In the genomic region with DNA sequence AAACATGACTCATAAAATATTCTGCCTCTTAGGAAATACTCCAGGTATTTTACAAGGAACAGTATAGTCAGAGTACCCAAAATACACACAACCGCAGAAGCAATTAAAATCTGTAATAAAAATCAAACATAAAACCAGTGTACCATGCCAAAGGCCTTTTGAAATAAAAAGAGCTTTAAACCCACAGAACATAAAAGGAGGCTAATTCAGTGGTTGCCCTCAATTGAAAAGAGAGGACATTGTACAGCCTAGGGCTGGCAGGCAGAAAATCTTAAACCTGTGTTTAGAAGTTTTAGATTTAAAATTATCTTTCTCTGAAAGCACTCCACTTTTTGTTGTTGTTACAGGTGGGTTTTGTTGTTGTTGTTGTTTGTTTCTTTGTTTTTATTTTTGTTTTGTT, we compare ENCODE assay signal across 20 mouse cellular contexts.
A peak's percentile ranks its signal among the peaks of the same experiment; 100 is the strongest.
DNase-seq lines count a peak whose midpoint lies in the region; ATAC-seq lines count a peak whose summit lies in the region.
"Had no signal": no experiment of that assay in that cellular context is flagged by ENCODE, and none has a peak within 500 bp of the region (broad histone marks: within the 10 kb centered on the region; RNA-seq: fewer than 3 reads in every experiment).

No protein-coding gene starts in this region.

- no peak overlapping the region for H3K27ac ChIP-seq in kidney, embryonic 16.5 days (ENCODE audit: low read length)
- no peak overlapping the region for H3K27ac ChIP-seq in neural tube, embryonic 12.5 days
- no peak overlapping the region for H3K27ac ChIP-seq in neural tube, embryonic 15.5 days (replicated peaks)
- no peak overlapping the region for H3K27ac ChIP-seq in limb, embryonic 13.5 days
- H3K27ac ChIP-seq: forebrain, embryonic 10.5 days; heart, adult 2 months; heart, embryonic 10.5 days; heart, embryonic 13.5 days; hindbrain, embryonic 12.5 days; hindbrain, embryonic 15.5 days had no signal

- H3K9ac ChIP-seq in kidney, embryonic 16.5 days (replicated peaks; ENCODE audit: low read length) = no peak overlapping the region
- no peak overlapping the region for H3K9ac ChIP-seq in neural tube, embryonic 12.5 days
- no peak overlapping the region for H3K9ac ChIP-seq in neural tube, embryonic 15.5 days (replicated peaks)
- H3K9ac ChIP-seq in limb, embryonic 13.5 days = no peak overlapping the region
- H3K9ac ChIP-seq: heart, embryonic 13.5 days; hindbrain, embryonic 12.5 days; hindbrain, embryonic 15.5 days had no signal

- H3K36me3 ChIP-seq in kidney, embryonic 16.5 days (ENCODE audit: insufficient read depth, low read length) = no peaks in the 10 kb centered on the region
- no peaks in the 10 kb centered on the region for H3K36me3 ChIP-seq in neural tube, embryonic 12.5 days
- no peaks in the 10 kb centered on the region for H3K36me3 ChIP-seq in neural tube, embryonic 15.5 days
- H3K36me3 ChIP-seq in limb, embryonic 13.5 days = no peaks in the 10 kb centered on the region
- H3K36me3 ChIP-seq: forebrain, embryonic 10.5 days; heart, embryonic 10.5 days; heart, embryonic 13.5 days; hindbrain, embryonic 12.5 days; hindbrain, embryonic 15.5 days had no signal

- no peaks in the 10 kb centered on the region for H3K27me3 ChIP-seq in kidney, embryonic 16.5 days (ENCODE audit: insufficient read depth, low read length)
- no peaks in the 10 kb centered on the region for H3K27me3 ChIP-seq in neural tube, embryonic 12.5 days (replicated peaks)
- H3K27me3 ChIP-seq in neural tube, embryonic 15.5 days (replicated peaks) = no peaks in the 10 kb centered on the region
- no peaks in the 10 kb centered on the region for H3K27me3 ChIP-seq in limb, embryonic 13.5 days
- H3K27me3 ChIP-seq: heart, embryonic 13.5 days; hindbrain, embryonic 12.5 days; hindbrain, embryonic 15.5 days had no signal

- ATAC-seq in kidney, embryonic 16.5 days (ENCODE audit: low FRiP score, low TSS enrichment) = peak; percentile 63; the same call in 1 of the 2 replicates
- ATAC-seq in neural tube, embryonic 12.5 days (ENCODE audit: low FRiP score, low read depth) = peak; percentile 66; the same call in 1 of the 2 replicates
- no peak for ATAC-seq in neural tube, embryonic 15.5 days (ENCODE audit: low FRiP score)
- peak; percentile 44; the same call in 1 of the 2 replicates for ATAC-seq in limb, embryonic 13.5 days (ENCODE audit: low FRiP score, low read depth)
- ATAC-seq: CD4-positive, CD25-positive, alpha-beta regulatory T cell, adult 4 months; forebrain, embryonic 14.5 days had no signal

- DNase-seq in kidney, adult 9 months = no peak
- no peak for DNase-seq in heart, postnatal 14 days
- DNase-seq: adrenal gland, adult 2 months; adrenal gland, postnatal 14 days; cerebellum, adult 18-20 months; cerebellum, adult 9-10 months; cerebellum, postnatal 14 days; gastrocnemius, postnatal 25 days; heart, adult 2 months had no signal

- 41% methylated on average over 1 of the region's 1 CpGs for WGBS in kidney, embryonic 16.5 days
- 46% methylated on average over 1 of the region's 1 CpGs for WGBS in neural tube, embryonic 12.5 days
- WGBS in neural tube, embryonic 15.5 days = 21% methylated on average over 1 of the region's 1 CpGs
- WGBS in limb, embryonic 13.5 days = 16% methylated on average over 1 of the region's 1 CpGs

- no peak overlapping the region for H3K4me2 ChIP-seq in kidney, embryonic 16.5 days (replicated peaks; ENCODE audit: low read depth, low read length)
- no peak overlapping the region for H3K4me2 ChIP-seq in neural tube, embryonic 12.5 days (replicated peaks)
- H3K4me2 ChIP-seq in neural tube, embryonic 15.5 days = no peak overlapping the region
- H3K4me2 ChIP-seq in limb, embryonic 13.5 days (replicated peaks) = no peak overlapping the region
- H3K4me2 ChIP-seq: heart, embryonic 13.5 days; hindbrain, embryonic 12.5 days; hindbrain, embryonic 15.5 days had no signal

- H3K9me3 ChIP-seq in kidney, embryonic 16.5 days (ENCODE audit: low read length) = no peaks in the 10 kb centered on the region
- no peaks in the 10 kb centered on the region for H3K9me3 ChIP-seq in neural tube, embryonic 12.5 days
- H3K9me3 ChIP-seq in neural tube, embryonic 15.5 days (replicated peaks) = no peaks in the 10 kb centered on the region
- H3K9me3 ChIP-seq in limb, embryonic 13.5 days = no peaks in the 10 kb centered on the region
- H3K9me3 ChIP-seq: heart, embryonic 10.5 days; heart, embryonic 13.5 days; hindbrain, embryonic 12.5 days; hindbrain, embryonic 15.5 days had no signal

- H3K4me1 ChIP-seq in kidney, embryonic 16.5 days (ENCODE audit: insufficient read depth, low read length) = no peaks in the 10 kb centered on the region
- H3K4me1 ChIP-seq in neural tube, embryonic 12.5 days = no peaks in the 10 kb centered on the region
- H3K4me1 ChIP-seq in neural tube, embryonic 15.5 days = no peaks in the 10 kb centered on the region
- H3K4me1 ChIP-seq in limb, embryonic 13.5 days = no peaks in the 10 kb centered on the region
- H3K4me1 ChIP-seq: heart, embryonic 10.5 days; heart, embryonic 13.5 days; hindbrain, embryonic 12.5 days; hindbrain, embryonic 15.5 days had no signal

- H3K4me3 ChIP-seq in kidney, embryonic 16.5 days (ENCODE audit: low read length) = no peak overlapping the region
- no peak overlapping the region for H3K4me3 ChIP-seq in neural tube, embryonic 12.5 days
- no peak overlapping the region for H3K4me3 ChIP-seq in neural tube, embryonic 15.5 days (replicated peaks)
- H3K4me3 ChIP-seq in limb, embryonic 13.5 days = no peak overlapping the region
- H3K4me3 ChIP-seq: forebrain, embryonic 10.5 days; heart, adult 2 months; heart, embryonic 10.5 days; heart, embryonic 13.5 days; hindbrain, embryonic 12.5 days; hindbrain, embryonic 15.5 days had no signal

- intact Hi-C loops in heart, postnatal 14 days (cut with DNase I) = no loop called here
